Mouse (Mus musculus): ENCODE data around the gene Olfr282.
"Not testable (repeated sequence)": the region's sequence is repeated elsewhere in the genome, so short reads cannot be mapped to it uniquely, and the experiment has no call there.

GRCm38 (mm10) chr15:98416802-98417201 is 14.2 kb upstream of the Olfr282 start:
- TF ChIP-seq CTCF (conservative IDR thresholded peaks at IDR 0.05; ENCODE audit: low read length); NANOG (IDR thresholded peaks at IDR 0.05; ENCODE audit: borderline replicate concordance, low read length): not testable (repeated sequence)

Measured in E14TG2a.4 (cell line).